Mouse (Mus musculus) monocyte, adult 5-6 weeks (primary cell): ENCODE measurements around the gene Fbxl2. TPM values are rescaled to one million over a fixed set of nuclear protein-coding genes. Genes with fewer than 3 reads are reported as not detected.
A peak's percentile ranks its signal among the peaks of the same experiment; 100 is the strongest.

Experiments
- ATAC-seq: fragments of 153-309, 156-312 bp; replicated peaks from 2 replicates; pipeline ENCODE4 v1.8.0; 2017; ENCODE audit warnings: mild to moderate bottlenecking; ENCODE audit not compliant: low TSS enrichment, insufficient number of reproducible peaks, severe bottlenecking, poor library complexity, low FRiP score
- total RNA-seq: library from RNA; stranded (forward); fragments of 200-1000, 200-491, 200-594 nt; gene quantifications from 3 replicates; pipeline ENCODE4 v1.2.3, GENCODE M21; 2017

Gene Fbxl2
- total RNA-seq, 1 experiment from 2014 or later, result 2.4 TPM

- ATAC-seq, result no peak
Measured at GRCm38 (mm10) chr9:113979356-113979755, 66.6 kb downstream of the Fbxl2 start.

DNA sequence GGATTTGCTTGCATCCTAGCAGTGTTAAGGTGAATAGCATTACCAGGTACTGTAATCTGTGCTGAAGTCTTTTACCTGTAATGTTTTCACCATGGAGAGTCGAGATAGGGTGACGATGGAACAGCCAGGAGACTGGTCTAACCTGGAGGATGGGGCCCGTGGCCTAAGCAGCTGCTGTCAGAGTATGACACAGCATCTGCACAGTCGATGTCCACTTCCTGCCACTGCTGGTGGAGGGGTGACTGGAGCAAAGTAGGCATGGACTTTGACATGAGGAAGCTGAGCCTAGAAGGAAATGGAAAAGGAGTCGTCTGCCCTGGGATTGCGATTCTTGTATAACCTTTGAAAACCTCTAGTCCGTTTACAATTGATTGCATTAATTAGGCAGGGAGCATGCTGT lies 67.3 kb downstream of the Fbxl2 start:
- ATAC-seq, result no peak

GRCm38 (mm10) chr9:113977225-113977840 lies 68.7 kb downstream of the Fbxl2 start:
- no peak for ATAC-seq

DNA sequence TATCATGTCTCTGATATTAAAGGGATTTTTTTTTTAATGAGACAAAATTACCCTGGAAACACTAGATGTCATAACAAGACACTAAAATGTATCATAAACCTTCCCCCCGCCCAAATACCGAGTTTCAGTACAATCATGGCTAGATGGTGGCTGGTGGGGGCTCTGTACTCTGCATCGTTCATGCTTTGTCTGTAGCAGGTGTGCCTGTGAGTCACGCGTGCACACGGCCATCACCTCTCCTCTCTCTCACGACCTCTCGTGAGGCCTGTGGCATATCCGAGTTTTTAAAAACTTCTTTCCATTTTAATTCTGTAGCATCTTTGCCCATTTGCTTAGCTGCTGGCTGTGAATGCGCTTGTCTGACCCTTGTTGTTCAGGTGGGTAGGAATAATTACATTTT lies 69.7 kb downstream of the Fbxl2 start:
- no peak for ATAC-seq

- no peak for ATAC-seq
Measured at GRCm38 (mm10) chr9:113975442-113975841, 70.5 kb downstream of the Fbxl2 start.

DNA sequence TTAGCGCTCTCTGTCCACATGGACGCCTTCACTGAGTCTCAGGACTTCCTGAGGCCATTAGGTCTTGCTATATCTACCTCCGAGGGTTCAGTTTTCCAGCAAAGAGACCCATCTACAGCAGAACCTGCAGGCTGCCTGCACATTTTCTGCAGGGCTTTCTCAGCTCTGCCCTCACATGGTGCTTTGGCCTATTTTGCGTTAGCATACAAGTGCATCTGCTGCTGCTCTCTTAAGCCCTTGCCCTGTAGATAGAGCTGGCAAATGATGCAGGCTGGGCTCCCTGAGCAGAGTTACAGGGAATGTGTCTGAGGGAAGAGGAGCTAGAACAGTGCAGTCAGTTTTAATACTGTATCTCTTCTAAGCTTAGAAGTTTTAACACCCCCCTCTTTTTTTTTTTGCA lies 71.0 kb downstream of the Fbxl2 start:
- ATAC-seq, result no peak

DNA sequence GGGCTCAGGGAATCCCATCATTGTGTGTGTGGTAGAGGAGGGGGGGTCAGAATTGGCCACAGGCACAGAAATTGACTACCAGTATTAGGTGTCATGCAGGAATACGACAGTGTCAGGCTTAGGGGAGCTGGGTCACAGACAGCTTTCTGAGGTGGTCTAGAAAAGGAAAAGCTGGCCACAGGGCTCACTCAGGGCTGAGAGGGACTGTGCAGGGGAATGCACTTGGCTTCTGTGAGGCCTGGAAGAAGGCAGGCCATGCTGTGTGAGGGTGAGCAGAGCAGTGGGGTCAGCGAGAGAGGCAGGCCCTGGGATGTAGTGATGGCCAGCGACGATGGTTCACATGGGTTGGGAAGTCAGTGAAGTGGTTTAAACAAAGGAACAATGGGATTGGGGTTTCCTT lies 72.1 kb downstream of the Fbxl2 start:
- ATAC-seq, result no peak

GRCm38 (mm10) chr9:113971615-113972014 lies 74.4 kb downstream of the Fbxl2 start:
- no peak for ATAC-seq

GRCm38 (mm10) chr9:113970041-113970440 lies 76.0 kb downstream of the Fbxl2 start:
- no peak for ATAC-seq

DNA sequence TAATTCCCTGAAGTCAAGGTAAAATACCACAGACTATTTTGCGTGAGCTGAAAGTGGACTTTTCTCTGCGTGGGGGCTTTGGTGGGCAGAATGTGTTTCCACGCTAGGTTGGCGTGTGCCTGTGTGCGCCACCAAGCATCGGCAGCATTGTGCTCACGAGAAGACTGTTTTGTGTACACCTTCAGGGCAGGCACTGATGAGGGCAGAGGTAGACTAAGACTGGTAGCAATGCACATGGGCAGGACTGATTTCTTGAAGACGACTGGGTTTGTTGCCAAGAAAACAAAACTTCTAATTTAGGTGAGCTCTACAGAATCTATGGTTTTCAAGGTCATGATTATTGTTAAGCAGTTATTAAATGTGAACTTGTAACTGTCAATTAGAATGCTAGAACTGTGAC lies 76.6 kb downstream of the Fbxl2 start:
- no peak for ATAC-seq

DNA sequence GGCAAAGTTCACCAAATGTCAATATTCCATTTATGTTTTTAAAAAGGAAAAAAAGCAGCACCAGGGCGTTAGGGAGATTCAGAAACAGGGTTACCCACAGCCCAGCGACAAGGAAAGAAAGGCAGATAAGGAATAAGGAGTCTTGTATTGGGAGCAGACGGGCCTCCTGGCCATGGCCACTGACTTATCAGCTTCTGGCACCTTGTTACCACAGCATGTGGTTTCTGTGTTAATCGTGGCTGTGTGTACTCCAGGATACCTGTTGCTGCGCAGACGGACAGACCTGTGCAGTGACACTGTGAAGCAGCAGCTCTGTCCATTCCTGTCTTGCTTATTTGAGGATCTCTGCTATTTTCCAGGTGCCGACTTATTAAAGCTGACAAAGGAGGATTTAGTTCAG lies 77.0 kb downstream of the Fbxl2 start:
- ATAC-seq, result no peak

DNA sequence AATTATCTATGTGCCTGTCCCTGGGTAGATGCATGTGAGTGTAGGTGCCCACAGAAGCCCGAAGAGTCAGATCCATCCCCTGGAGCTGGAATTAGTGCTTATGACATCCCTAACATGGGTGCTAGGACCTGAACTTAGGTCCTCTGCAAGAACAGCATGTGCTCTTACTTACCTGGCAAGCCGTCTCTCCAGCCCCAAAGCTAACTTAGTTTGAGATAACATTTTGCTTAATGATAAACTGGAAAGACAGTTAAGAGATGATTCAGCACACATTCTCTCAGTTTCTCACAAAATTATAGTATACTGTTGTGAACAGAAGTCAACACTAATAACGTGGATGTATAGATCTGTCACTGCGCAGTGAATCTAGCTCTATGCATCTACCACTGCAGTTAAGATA lies 79.2 kb downstream of the Fbxl2 start:
- no peak for ATAC-seq

DNA sequence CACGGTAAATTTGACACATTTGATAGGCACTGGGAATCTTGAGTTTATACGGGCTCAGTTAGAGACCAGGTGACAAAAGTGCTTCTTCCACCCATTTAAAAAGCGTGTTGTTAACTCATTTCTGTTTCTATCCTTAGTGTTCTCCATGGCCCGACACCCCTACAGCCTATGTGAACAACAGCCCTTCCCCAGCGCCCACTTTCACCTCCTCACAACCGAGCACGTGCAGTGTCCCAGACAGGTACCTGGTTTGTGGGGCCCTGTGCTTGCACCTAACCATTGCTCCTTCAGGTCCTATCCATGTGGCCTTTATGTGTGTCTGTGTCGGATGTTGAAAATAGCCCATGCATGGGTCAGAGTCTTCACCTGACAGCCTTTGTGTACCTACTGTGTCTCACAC lies 81.6 kb downstream of the Fbxl2 start:
- no peak for ATAC-seq

- ATAC-seq, result no peak
Measured at GRCm38 (mm10) chr9:113963718-113964117, 82.3 kb downstream of the Fbxl2 start.

DNA sequence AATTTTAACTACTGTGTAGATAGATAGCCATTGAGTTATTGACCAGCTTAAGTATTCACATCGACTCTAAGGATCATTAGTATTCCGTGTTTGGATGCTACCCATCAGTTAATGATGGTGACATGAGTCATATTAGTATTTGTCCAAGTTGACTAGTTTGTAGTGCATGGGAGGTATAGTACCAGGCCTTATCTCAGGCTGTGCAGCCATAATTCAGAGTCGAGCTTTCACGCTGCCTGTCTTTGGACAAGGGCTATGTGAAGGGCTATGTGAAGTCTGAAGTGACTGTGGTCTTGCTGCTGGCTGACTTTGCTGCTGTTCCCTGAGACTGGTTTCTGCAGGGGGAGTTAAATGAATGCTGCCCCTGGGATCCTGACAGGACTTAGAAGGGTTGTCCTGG lies 88.2 kb downstream of the Fbxl2 start:
- no peak for ATAC-seq

DNA sequence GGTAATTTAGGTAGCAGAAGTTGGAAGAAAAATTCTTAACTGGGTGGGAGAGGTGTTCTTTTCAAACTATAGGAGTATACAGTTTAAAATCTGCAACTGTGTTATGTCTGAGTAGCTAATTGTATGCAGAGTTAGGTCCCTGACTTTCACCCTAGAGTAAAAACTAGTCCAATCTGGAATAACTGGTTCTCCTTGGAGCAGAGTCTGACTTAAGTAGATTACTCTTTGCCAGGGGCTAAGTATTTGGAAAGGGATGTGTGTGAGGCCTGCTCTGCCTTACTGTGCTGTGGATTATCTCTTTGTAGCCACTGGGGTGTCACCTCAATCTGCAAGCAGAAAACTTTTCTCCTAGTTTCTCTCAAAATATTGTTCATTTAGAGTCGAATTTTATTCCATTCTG lies 98.8 kb downstream of the Fbxl2 start:
- ATAC-seq, result no peak

GRCm38 (mm10) chr9:113943372-113943771 lies 102.6 kb downstream of the Fbxl2 start:
- no peak for ATAC-seq

GRCm38 (mm10) chr9:113941103-113941805 lies 104.7 kb downstream of the Fbxl2 start:
- ATAC-seq, result peak; percentile 84

DNA sequence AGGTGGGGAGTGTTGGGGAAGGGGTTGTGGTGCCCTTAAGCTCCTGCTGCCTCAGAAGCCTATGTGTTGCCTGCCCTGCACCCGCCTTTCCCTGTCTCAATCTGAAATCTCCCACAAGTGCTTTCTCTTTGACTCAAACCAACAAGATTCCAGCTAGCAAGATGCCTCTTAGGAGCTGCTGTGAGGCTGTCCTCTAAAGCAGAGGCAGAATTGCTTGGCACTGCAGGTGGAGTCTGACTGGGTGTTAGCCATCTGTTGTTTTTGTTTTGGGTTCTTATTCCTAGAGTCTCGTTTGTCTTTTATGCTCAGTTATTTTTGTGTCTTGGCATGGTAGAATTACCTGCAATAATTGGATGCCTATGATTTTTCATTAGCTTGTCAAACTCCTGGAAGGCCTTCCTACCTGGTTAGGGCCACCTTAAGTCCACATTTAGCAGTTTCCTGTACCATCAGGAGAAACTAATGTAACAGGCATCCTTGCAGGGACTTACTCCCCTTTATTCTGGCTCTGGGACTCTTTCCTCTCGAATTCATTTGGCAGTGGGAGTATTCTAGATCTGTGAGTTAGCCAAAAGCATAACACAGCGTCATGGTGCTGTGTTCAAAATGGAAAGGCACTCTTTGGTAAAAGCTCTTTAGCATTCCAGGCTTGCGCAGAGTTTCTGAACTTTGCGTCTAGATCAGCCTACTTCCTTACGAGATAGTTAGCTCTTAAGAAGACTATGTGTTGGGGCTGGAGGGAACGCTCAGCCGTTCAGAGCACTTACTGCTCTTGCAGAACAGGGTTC lies 106.7 kb downstream of the Fbxl2 start:
- ATAC-seq, result no peak

DNA sequence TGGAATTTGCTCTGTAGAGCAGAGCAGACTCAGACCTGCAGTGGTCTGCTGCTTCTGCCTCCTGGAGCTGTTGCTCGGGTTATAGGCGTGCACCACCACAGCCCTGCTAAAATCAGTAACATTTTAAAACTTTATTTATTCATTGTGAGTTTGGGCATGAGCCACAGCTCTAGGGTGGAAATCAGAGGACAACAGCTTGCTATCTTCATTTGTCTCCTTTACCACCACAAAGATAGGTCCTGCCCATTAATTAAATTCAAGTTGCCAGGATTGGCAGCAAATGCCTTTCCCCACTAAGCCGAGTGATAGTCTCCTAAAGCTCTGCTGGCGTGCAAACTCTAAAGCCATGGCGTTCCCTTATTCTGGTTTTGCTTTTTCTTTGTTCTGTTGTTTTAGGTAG lies 110.4 kb downstream of the Fbxl2 start:
- ATAC-seq, result no peak
